Mouse (Mus musculus) R1 (cell line): ENCODE data around the gene Arl15.

Source experiments
- DNase-seq: peaks from one replicate; pipeline ENCODE4 v3.0.0-alpha.2; 2018; ENCODE audit warnings: low read depth, low spot score

The Arl15 gene

GRCm38 (mm10) chr13:114091231-114091630, 296.9 kb downstream of the Arl15 start:
- no peak for DNase-seq

GRCm38 (mm10) chr13:114094151-114094875, 300.0 kb downstream of the Arl15 start:
- no peak for DNase-seq

- no peak for DNase-seq
Measured at GRCm38 (mm10) chr13:114095440-114095839, 301.1 kb downstream of the Arl15 start.

- no peak for DNase-seq
Measured at GRCm38 (mm10) chr13:114096386-114096785, 302.1 kb downstream of the Arl15 start.

- no peak for DNase-seq
Measured at GRCm38 (mm10) chr13:114101155-114101554, 306.9 kb downstream of the Arl15 start.

GRCm38 (mm10) chr13:114106083-114106482, 311.8 kb downstream of the Arl15 start:
- no peak for DNase-seq

GRCm38 (mm10) chr13:114107499-114107898, 313.2 kb downstream of the Arl15 start:
- DNase-seq: no peak

- no peak for DNase-seq
Measured at GRCm38 (mm10) chr13:114109441-114109840, 315.1 kb downstream of the Arl15 start.

GRCm38 (mm10) chr13:114109845-114110244, 315.5 kb downstream of the Arl15 start:
- DNase-seq: no peak

- no peak for DNase-seq
Measured at GRCm38 (mm10) chr13:114113516-114113915, 319.2 kb downstream of the Arl15 start.

- peak; percentile 61 for DNase-seq
Measured at GRCm38 (mm10) chr13:114114586-114114985, 320.3 kb downstream of the Arl15 start.

- DNase-seq: no peak
Measured at GRCm38 (mm10) chr13:114115106-114115505, 320.8 kb downstream of the Arl15 start.

- no peak for DNase-seq
Measured at GRCm38 (mm10) chr13:114118104-114118830, 324.0 kb downstream of the Arl15 start.

GRCm38 (mm10) chr13:114119816-114120215, 325.5 kb downstream of the Arl15 start:
- no peak for DNase-seq

- no peak for DNase-seq
Measured at GRCm38 (mm10) chr13:114121591-114121990, 327.3 kb downstream of the Arl15 start.

GRCm38 (mm10) chr13:114123391-114123790, 329.1 kb downstream of the Arl15 start:
- DNase-seq: no peak

- DNase-seq: no peak
Measured at GRCm38 (mm10) chr13:114124385-114124784, 330.1 kb downstream of the Arl15 start.

- DNase-seq: no peak
Measured at GRCm38 (mm10) chr13:114124991-114125390, 330.7 kb downstream of the Arl15 start.

GRCm38 (mm10) chr13:114128366-114128765, 334.1 kb downstream of the Arl15 start:
- DNase-seq: peak; percentile 57

- peak; percentile 32 for DNase-seq
Measured at GRCm38 (mm10) chr13:114129986-114130385, 335.7 kb downstream of the Arl15 start.

GRCm38 (mm10) chr13:114130566-114131319, 336.4 kb downstream of the Arl15 start:
- DNase-seq: no peak

- no peak for DNase-seq
Measured at GRCm38 (mm10) chr13:114138921-114139320, 344.6 kb downstream of the Arl15 start.
